Mouse (Mus musculus) midbrain, embryonic 12.5 days (tissue): ENCODE results near the gene Enam. TPM values are rescaled to one million over a fixed set of nuclear protein-coding genes. Genes with fewer than 3 reads are reported as not detected.

Experiments used
- ATAC-seq: fragments of 200-750 bp; cut with Nextera tagmentation; 2 replicates; pipeline ENCODE4 v1.8.0; 2017; ENCODE audit warnings: low read depth, moderate TSS enrichment, moderate library complexity; ENCODE audit not compliant: low FRiP score
- H3K27ac ChIP-seq: fragments of 300-500 bp; sonication (generic); replicated peaks from 2 replicates; pipeline ENCODE4 v1.5.1; 2016; ENCODE audit warnings: mild to moderate bottlenecking
- H3K27me3 ChIP-seq: fragments of 300-500 bp; sonication (generic); 2 replicates; pipeline ENCODE4 v1.6.1; 2016; ENCODE audit warnings: mild to moderate bottlenecking
- H3K36me3 ChIP-seq: fragments of 300-500 bp; sonication (generic); 2 replicates; pipeline ENCODE4 v1.6.1; 2016
- H3K4me1 ChIP-seq: fragments of 300-500 bp; sonication (generic); 2 replicates; pipeline ENCODE4 v1.6.1; 2016
- H3K4me2 ChIP-seq: fragments of 300-500 bp; sonication (generic); replicated peaks from 2 replicates; pipeline ENCODE4 v1.6.1; 2016; ENCODE audit warnings: mild to moderate bottlenecking, moderate library complexity
- H3K4me3 ChIP-seq: fragments of 300-500 bp; sonication (generic); 2 replicates; pipeline ENCODE4 v1.5.1; 2016; ENCODE audit warnings: mild to moderate bottlenecking
- H3K9ac ChIP-seq: fragments of 300-500 bp; sonication (generic); replicated peaks from 2 replicates; pipeline ENCODE4 v1.6.1; 2016; ENCODE audit warnings: mild to moderate bottlenecking, moderate library complexity
- H3K9me3 ChIP-seq: fragments of 300-500 bp; sonication (generic); 2 replicates; pipeline ENCODE4 v1.6.1; 2016; ENCODE audit warnings: mild to moderate bottlenecking
- WGBS: fragments of 180-500 bp; shearing (Covaris S2); methylation state at CpG from one replicate; pipeline ENCODE4 v1.1.7; 2016; 5-methylcytosine and 5-hydroxymethylcytosine counted together
- polyA plus RNA-seq: library from polyadenylated mRNA; unstranded; fragments of >200 nt; fragmentation: Nextera tagmentation; extraction: Ambion mirVana; gene quantifications from 2 replicates; pipeline ENCODE4 v1.2.1, GENCODE M21; 2016

Enam gene
- not detected in 2 replicates for polyA plus RNA-seq

GRCm38 (mm10) chr5:88487675-88488074, at the start of gene Enam:
Enam (plus strand) TSS chr5:88487975.
- Histone ChIP-seq H3K9me3 (no peaks in the 10 kb centered on the region), H3K27ac (no peak within 1 kb of the TSS), H3K36me3 (no peaks in the 10 kb centered on the region), H3K9ac (no peak within 1 kb of the TSS), H3K4me1 (no peaks in the 10 kb centered on the region), H3K27me3 (no peaks in the 10 kb centered on the region), H3K4me2 (no peak within 1 kb of the TSS), H3K4me3 (no peak within 1 kb of the TSS)
- ATAC-seq: no peak

- ATAC-seq: no peak
- Histone ChIP-seq H3K4me1 (no peaks in the 10 kb centered on the region), H3K4me3 (no peak within 1 kb of the TSS), H3K9me3 (no peaks in the 10 kb centered on the region), H3K9ac (no peak within 1 kb of the TSS), H3K4me2 (no peak within 1 kb of the TSS), H3K27ac (no peak within 1 kb of the TSS), H3K36me3 (no peaks in the 10 kb centered on the region), H3K27me3 (no peaks in the 10 kb centered on the region)
- 87% methylated on average over 3 of the region's 3 CpGs for whole genome bisulfite sequencing
These were observed 32.1 kb upstream of the Enam start, which contains the start of gene Ambn for GRCm38 (mm10) chr5:88455691-88456090. Ambn (plus strand) TSS chr5:88455991.

- Histone ChIP-seq H3K27me3 (no peaks in the 10 kb centered on the region), H3K9me3 (no peaks in the 10 kb centered on the region), H3K36me3 (no peaks in the 10 kb centered on the region), H3K4me3 (no peak overlapping the region), H3K9ac (no peak overlapping the region), H3K4me1 (0 out of 2 replicates have a peak, but pooled peaks cover 3% of the 10 kb centered on the region), H3K4me2 (no peak overlapping the region), H3K27ac (no peak overlapping the region)
- WGBS: 91% methylated on average over 2 of the region's 2 CpGs
- no peak for ATAC-seq
These were observed 20.3 kb upstream of the Enam start for GRCm38 (mm10) chr5:88467471-88467870.

- Histone ChIP-seq H3K9ac (no peak overlapping the region), H3K4me3 (no peak overlapping the region), H3K4me1 (0 out of 2 replicates have a peak, but pooled peaks cover 3% of the 10 kb centered on the region), H3K9me3 (no peaks in the 10 kb centered on the region), H3K27ac (no peak overlapping the region), H3K36me3 (no peaks in the 10 kb centered on the region), H3K4me2 (no peak overlapping the region), H3K27me3 (no peaks in the 10 kb centered on the region)
- ATAC-seq: no peak
- 92% methylated on average over 4 of the region's 4 CpGs for WGBS
These were observed 18.7 kb upstream of the Enam start for GRCm38 (mm10) chr5:88468807-88469704.

GRCm38 (mm10) chr5:88489004-88489403, 1.2 kb downstream of the Enam start:
- Histone ChIP-seq H3K9ac (no peak overlapping the region), H3K27ac (no peak overlapping the region), H3K4me3 (no peak overlapping the region), H3K4me2 (no peak overlapping the region), H3K4me1 (no peaks in the 10 kb centered on the region), H3K27me3 (no peaks in the 10 kb centered on the region), H3K36me3 (no peaks in the 10 kb centered on the region), H3K9me3 (no peaks in the 10 kb centered on the region)
- no peak for ATAC-seq
- 75% methylated on average over 2 of the region's 2 CpGs for WGBS

GRCm38 (mm10) chr5:88491111-88491510, 3.3 kb downstream of the Enam start:
- Histone ChIP-seq H3K4me2 (no peak overlapping the region), H3K4me1 (no peaks in the 10 kb centered on the region), H3K4me3 (no peak overlapping the region), H3K27ac (no peak overlapping the region), H3K27me3 (no peaks in the 10 kb centered on the region), H3K9me3 (no peaks in the 10 kb centered on the region), H3K9ac (no peak overlapping the region), H3K36me3 (no peaks in the 10 kb centered on the region)
- ATAC-seq: no peak
- 55% methylated on average over 5 of the region's 5 CpGs for WGBS

GRCm38 (mm10) chr5:88499781-88500180, 12.0 kb downstream of the Enam start:
- Histone ChIP-seq H3K4me3 (no peak overlapping the region), H3K9me3 (no peaks in the 10 kb centered on the region), H3K4me1 (no peaks in the 10 kb centered on the region), H3K4me2 (no peak overlapping the region), H3K27ac (no peak overlapping the region), H3K27me3 (no peaks in the 10 kb centered on the region), H3K9ac (no peak overlapping the region), H3K36me3 (no peaks in the 10 kb centered on the region)
- 93% methylated on average over 3 of the region's 3 CpGs for WGBS
- no peak for ATAC-seq

GRCm38 (mm10) chr5:88508555-88508954, 20.8 kb downstream of the Enam start:
- H3K27ac ChIP-seq: no peak overlapping the region
- no peak overlapping the region for H3K9ac ChIP-seq
- H3K4me2 ChIP-seq: no peak overlapping the region
- H3K9me3 ChIP-seq: no peaks in the 10 kb centered on the region
- H3K36me3 ChIP-seq: no peaks in the 10 kb centered on the region
- no peaks in the 10 kb centered on the region for H3K4me1 ChIP-seq
- no peaks in the 10 kb centered on the region for H3K27me3 ChIP-seq
- H3K4me3 ChIP-seq: no peak overlapping the region
- no peak for ATAC-seq
- 70% methylated on average over 1 of the region's 1 CpGs for WGBS

- no peak overlapping the region for H3K9ac ChIP-seq
- no peak overlapping the region for H3K4me3 ChIP-seq
- H3K4me2 ChIP-seq: no peak overlapping the region
- ATAC-seq: no peak
- H3K27ac ChIP-seq: no peak overlapping the region
- no peaks in the 10 kb centered on the region for H3K4me1 ChIP-seq
- H3K9me3 ChIP-seq: no peaks in the 10 kb centered on the region
- 80% methylated on average over 1 of the region's 1 CpGs for whole genome bisulfite sequencing
- no peaks in the 10 kb centered on the region for H3K27me3 ChIP-seq
- no peaks in the 10 kb centered on the region for H3K36me3 ChIP-seq
These were observed 21.2 kb downstream of the Enam start for GRCm38 (mm10) chr5:88508990-88509389.

GRCm38 (mm10) chr5:88519232-88519631, 31.5 kb downstream of the Enam start:
- Histone ChIP-seq H3K4me2 (no peak overlapping the region), H3K9me3 (no peaks in the 10 kb centered on the region), H3K4me3 (no peak overlapping the region), H3K36me3 (no peaks in the 10 kb centered on the region), H3K27me3 (no peaks in the 10 kb centered on the region), H3K4me1 (no peaks in the 10 kb centered on the region), H3K9ac (no peak overlapping the region), H3K27ac (no peak overlapping the region)
- ATAC-seq: no peak
- 11% methylated on average over 2 of the region's 2 CpGs for WGBS

GRCm38 (mm10) chr5:88527657-88528056, 39.9 kb downstream of the Enam start, which contains the start of gene Jchain:
Jchain (minus strand) TSS chr5:88527891.
- no peaks in the 10 kb centered on the region for H3K9me3 ChIP-seq
- H3K27me3 ChIP-seq: no peaks in the 10 kb centered on the region
- ATAC-seq: no peak
- WGBS: 92% methylated on average over 3 of the region's 3 CpGs
- no peak within 1 kb of the TSS for H3K4me2 ChIP-seq
- no peak within 1 kb of the TSS for H3K9ac ChIP-seq
- H3K27ac ChIP-seq: no peak within 1 kb of the TSS
- no peaks in the 10 kb centered on the region for H3K4me1 ChIP-seq
- no peak within 1 kb of the TSS for H3K4me3 ChIP-seq
- H3K36me3 ChIP-seq: no peaks in the 10 kb centered on the region

- WGBS: 73% methylated on average over 1 of the region's 1 CpGs
- ATAC-seq: no peak
- H3K27me3 ChIP-seq: no peaks in the 10 kb centered on the region
- H3K9ac ChIP-seq: no peak overlapping the region
- H3K9me3 ChIP-seq: no peaks in the 10 kb centered on the region
- no peaks in the 10 kb centered on the region for H3K36me3 ChIP-seq
- H3K4me3 ChIP-seq: no peak overlapping the region
- no peaks in the 10 kb centered on the region for H3K4me1 ChIP-seq
- H3K27ac ChIP-seq: no peak overlapping the region
- H3K4me2 ChIP-seq: no peak overlapping the region
These were observed 43.1 kb downstream of the Enam start for GRCm38 (mm10) chr5:88530908-88531307.
